Mouse (Mus musculus) ovary, adult 18-20 months (tissue): ENCODE results near the gene Aff3.

Experiments
- DNase-seq: peaks from one replicate; pipeline ENCODE4 v3.0.0; 2022; ENCODE audit warnings: low spot score, mixed read lengths

The Aff3 gene

GRCm38 (mm10) chr1:38545282-38545945 is 119.3 kb downstream of the Aff3 start:
- no peak for DNase-seq

GRCm38 (mm10) chr1:38544501-38544900 is 120.3 kb downstream of the Aff3 start:
- DNase-seq = no peak

- DNase-seq = no peak
Measured at GRCm38 (mm10) chr1:38541536-38541935, 123.2 kb downstream of the Aff3 start.

DNA sequence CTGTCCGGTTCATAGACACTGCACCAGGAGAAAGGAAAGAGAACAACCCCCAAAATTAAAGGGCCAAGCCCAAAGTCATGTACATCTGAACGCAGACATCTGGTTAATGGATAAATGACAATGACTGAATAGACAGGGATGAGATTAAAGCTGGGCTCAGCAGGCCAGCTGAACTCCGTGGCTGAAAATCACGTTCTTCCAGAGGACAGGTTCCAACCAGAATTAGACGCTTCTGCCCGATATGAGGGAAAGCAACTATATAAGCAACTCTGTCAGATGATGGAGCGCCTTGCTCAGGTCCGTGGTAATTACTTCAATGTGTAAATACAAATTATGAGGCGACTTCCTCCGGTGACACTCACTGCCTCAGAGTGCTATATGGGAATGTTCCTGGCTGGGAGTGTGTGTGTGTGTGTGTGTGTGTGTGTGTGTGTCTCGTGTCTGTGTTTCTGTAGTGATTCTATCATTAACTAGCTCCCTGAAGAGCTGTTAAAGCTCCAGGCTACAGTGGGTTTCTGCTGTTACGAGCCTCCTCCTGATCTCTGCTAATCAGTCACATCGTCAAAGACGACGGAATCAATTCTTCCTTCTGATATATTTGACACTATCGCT is 127.7 kb downstream of the Aff3 start:
- no peak for DNase-seq

DNA sequence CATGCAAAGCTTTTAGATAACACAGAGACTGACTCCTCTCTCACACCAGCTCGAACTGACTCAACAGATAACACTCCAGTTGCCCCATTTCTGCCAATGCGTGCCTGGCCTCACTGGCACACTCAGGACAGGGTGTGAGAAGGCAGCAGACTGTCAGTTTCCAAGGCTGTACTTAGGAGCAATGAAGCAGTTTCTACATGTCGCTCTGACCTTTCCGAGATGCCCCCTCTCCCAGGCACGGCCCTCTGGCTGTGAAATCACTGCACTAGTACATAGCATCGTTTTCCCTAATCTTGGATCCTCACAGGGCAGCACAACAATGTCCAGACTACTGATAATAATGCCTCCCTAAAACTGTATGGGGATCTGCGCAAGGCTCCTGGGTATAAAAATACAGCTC is 132.2 kb downstream of the Aff3 start:
- DNase-seq = no peak

GRCm38 (mm10) chr1:38528607-38529006 is 136.1 kb downstream of the Aff3 start:
- DNase-seq = no peak

- no peak for DNase-seq
Measured at GRCm38 (mm10) chr1:38526568-38526967, 138.2 kb downstream of the Aff3 start.

- no peak for DNase-seq
Measured at GRCm38 (mm10) chr1:38521651-38522050, 143.1 kb downstream of the Aff3 start.

GRCm38 (mm10) chr1:38516225-38516624 is 148.5 kb downstream of the Aff3 start:
- DNase-seq = no peak

DNA sequence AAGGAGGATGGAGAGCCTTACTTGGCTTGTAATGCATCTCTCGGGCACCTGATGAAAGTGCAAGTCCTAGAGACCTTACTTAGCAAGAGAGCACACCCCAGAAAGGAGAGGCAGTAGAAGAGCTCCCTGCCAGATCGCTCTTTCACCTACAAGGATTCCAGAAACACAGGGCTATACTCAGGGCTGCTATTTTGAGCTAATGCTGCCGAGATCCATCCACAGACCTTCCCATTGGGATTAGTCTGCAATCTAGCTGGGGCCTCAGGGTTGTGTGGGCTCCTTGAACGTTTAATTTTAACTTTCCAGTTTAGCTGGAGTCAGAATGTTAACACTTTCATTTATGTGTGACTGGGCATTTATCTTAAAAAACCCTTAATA is 150.1 kb downstream of the Aff3 start:
- DNase-seq = no peak

- no peak for DNase-seq
Measured at GRCm38 (mm10) chr1:38513970-38514633, 150.7 kb downstream of the Aff3 start.

GRCm38 (mm10) chr1:38512258-38513081 is 152.3 kb downstream of the Aff3 start:
- DNase-seq = no peak

DNA sequence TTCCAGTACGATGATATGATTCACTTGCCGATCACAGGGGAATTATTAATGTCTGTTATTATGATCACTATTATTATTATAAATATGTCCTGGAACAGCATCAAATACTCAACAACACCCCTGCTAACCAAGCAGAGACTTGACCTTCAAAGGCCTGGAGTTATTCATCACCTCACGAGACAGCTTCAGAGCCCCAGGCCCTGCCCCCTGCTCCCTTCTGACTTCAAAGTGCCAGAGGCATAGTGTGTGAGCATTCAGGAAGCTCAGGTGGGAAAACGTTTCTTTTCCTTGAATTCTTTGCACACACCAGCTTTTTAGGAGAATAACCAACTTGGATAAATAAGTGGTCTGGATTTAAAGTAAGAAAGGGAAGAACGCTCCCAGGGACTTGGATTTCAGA is 153.7 kb downstream of the Aff3 start:
- DNase-seq = no peak

DNA sequence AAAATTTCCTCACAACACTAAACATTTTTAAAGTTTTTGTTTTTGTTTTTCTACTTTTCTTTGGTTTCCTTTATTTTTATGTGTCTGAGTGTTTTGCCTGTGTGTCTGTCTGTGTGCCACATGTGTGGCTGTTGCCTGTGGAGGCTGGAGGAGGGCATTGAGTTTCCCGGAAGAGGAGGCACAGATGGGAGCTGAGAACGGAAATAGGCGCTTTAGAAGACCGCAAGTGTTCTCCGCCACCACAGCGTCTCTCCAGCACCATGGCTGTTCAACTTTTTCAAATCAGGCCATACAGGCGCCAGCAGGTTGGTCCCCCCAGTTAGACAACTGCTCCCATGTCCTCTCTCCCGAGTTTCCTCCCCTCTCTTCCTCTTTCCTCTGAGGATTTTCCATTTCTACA is 155.5 kb downstream of the Aff3 start:
- no peak for DNase-seq

- DNase-seq = no peak
Measured at GRCm38 (mm10) chr1:38507636-38508179, 157.0 kb downstream of the Aff3 start.

- DNase-seq = no peak
Measured at GRCm38 (mm10) chr1:38506396-38506795, 158.4 kb downstream of the Aff3 start.

GRCm38 (mm10) chr1:38503431-38504089 is 161.2 kb downstream of the Aff3 start:
- no peak for DNase-seq

DNA sequence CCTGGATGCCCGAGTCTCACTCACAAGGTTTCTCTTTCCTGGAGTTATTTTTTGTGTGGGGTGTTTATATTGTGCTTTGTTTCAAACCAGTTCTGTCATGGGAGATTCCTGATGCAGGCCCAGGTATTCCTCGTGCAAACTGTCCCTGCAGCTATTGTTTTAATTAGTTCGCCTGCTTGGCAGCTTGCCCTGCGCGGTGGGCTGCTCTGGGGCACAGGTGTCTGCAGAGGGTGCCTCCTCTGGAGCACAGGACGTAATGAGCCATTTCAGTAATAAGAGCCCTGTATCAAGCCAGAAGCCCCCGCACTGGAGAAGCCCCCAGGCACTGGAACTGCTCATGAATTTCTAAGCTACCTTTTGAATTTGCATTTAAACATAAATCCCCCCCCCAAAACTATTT is 162.0 kb downstream of the Aff3 start:
- DNase-seq = no peak

DNA sequence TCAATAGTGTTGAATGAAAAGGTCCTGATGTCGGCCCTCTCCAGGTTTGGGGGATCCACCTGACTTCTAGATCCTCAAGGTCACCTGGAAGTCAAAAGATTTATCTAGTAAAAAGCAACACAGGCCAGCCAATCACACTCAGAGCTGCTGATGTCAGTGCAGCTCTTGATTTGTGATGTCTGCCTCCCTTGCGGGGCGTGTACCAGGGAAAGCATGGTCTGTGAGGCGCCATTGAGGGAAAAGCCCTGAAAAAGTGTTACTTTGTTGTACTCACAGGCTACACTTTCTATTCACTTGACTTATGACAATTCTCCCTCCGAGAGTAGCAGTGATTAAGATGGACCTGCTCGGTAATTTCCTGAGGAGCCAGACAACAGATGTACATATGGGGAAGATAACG is 163.5 kb downstream of the Aff3 start:
- no peak for DNase-seq

DNA sequence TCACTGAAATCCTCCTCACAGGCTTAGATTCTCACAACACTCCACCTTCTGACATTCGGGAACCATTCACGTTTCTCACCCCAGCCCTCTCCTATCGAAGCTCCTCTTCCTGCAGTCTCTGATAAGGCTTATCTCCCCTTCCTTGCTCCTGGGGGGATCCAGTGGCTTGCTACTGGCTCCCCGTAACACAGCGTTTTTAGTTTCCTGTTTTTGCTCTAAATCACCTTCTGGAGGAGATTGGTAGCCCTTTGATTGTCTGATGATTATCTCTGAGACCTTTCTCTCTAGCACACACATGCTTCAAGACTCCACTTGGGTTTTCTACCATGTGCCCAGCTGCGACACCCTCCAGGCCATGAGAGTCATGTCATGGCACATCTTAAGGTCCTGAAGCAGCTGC is 165.3 kb downstream of the Aff3 start:
- DNase-seq = no peak

DNA sequence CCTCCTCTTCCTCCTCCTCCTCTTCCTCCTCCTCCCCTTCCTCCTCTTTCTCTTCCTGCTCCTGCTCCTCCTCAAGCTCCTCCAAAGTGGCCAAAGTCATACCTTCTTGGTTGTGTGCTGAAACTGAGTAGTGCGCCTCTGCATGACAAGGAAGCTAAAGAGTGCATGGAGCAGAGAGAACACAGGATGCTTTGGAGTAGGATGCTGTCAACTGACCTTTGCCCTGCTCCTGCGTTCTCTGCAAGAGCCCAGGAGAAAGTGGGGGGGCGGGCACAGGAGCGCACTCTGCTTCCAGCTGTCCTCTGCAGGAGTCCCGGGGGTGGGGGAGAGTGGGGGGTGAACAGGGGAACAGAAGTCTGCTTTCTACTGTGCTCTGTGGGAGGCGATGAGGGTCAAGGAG is 167.2 kb downstream of the Aff3 start:
- DNase-seq = no peak
